Mouse (Mus musculus): ENCODE results near the gene Snrnp35.

GRCm38 (mm10) chr5:124515789-124516188 lies 32.9 kb downstream of the Snrnp35 start:
- TF ChIP-seq EP300 (IDR thresholded peaks at IDR 0.05) (no peak), CTCF (IDR thresholded peaks at IDR 0.05) (no peak)
